Mouse (Mus musculus) heart, adult 11 months (tissue): ENCODE measurements at regions not wholly inside any gene's neighbourhood (a gene's known extent, or its start where the extent isn't known, plus 50 kb on each side); places are given as distances from the start of the nearest gene placed in this dataset.
A peak's percentile ranks its signal among the peaks of the same experiment; 100 is the strongest.

Experiments
- DNase-seq: peaks from one replicate; pipeline ENCODE4 v3.0.0; 2022

- DNase-seq = peak; percentile 57
Observed at GRCm38 (mm10) chr7:75400471-75400870, 54.9 kb upstream of the Akap13 start.

GRCm38 (mm10) chr7:75404955-75405354 lies 50.4 kb upstream of the Akap13 start:
- DNase-seq = peak; percentile 88
